Mouse (Mus musculus): ENCODE measurements around the gene Patj.

DNA sequence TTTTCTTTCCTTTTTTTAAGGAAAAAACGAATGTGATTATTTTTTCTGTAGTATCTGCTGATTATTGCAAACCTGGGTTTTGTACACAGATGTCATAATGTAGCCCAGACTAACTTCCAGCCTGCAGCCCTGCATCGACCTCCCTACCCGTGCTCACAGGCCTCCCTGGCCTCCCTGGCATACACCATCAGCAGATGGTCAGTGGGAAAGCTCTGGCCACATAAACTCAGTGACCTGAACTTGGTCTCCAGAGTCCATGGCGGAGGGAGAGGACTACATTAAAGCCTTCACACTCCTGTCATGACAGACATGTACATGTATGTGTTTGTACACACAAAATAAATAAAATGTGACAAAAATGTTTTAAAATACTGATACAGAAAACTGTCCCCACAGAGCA, 190.7 kb downstream of the Patj start:
- no peak for TF ChIP-seq NANOG (IDR thresholded peaks at IDR 0.05; ENCODE audit: borderline replicate concordance, low read length)
- no peak for TF ChIP-seq CTCF (conservative IDR thresholded peaks at IDR 0.05; ENCODE audit: low read length)

Measured in E14TG2a.4 (cell line).